Mouse (Mus musculus) spleen, adult 2 months (tissue): ENCODE measurements around the gene Sp6.

Experiments
- CTCF ChIP-seq: fragments of 200-500 bp; IDR thresholded peaks from 2 replicates; pipeline ENCODE4 v1.5.1; 2011; ENCODE audit warnings: mild to moderate bottlenecking, inconsistent platforms; ENCODE audit not compliant: insufficient read depth, insufficient read length, insufficient replicate concordance; ENCODE audit errors: extremely low read depth
- POLR2A ChIP-seq: fragments of 200-500 bp; IDR thresholded peaks from 2 replicates; pipeline ENCODE4 v1.6.1; 2011; ENCODE audit warnings: low read depth, low read length, inconsistent platforms

- no peak for TF ChIP-seq CTCF
- no peak for TF ChIP-seq POLR2A
Measured at GRCm38 (mm10) chr11:96973426-96973964, 39.7 kb upstream of the Sp6 start.
